Comparison of ENCODE assay signal across 24 mouse cellular contexts in genomic region chr11:91216158-91216557, GRCm38 (mm10).
DNase-seq lines count a peak whose midpoint lies in the region; ATAC-seq and TF ChIP-seq lines count a peak whose summit lies in the region.
"Had no signal": no experiment of that assay in that cellular context is flagged by ENCODE, and none has a peak within 500 bp of the region (broad histone marks: within the 10 kb centered on the region; RNA-seq: fewer than 3 reads in every experiment).

No protein-coding gene starts in this region.

- TF ChIP-seq CTCF in brain, embryonic 14.5 days (IDR thresholded peaks at IDR 0.05; ENCODE audit: borderline replicate concordance, extremely low read depth, insufficient read depth, insufficient read length) = no peak

- DNase-seq in forebrain, embryonic 11.5 days (ENCODE audit: low spot score) = no peak
- DNase-seq in forebrain, embryonic 10.5 days (ENCODE audit: extremely low spot score, low spot score) = no peak
- peak; percentile 34 for DNase-seq in hindbrain, embryonic 14.5 days (ENCODE audit: low spot score)
- no peak for DNase-seq in hindbrain, embryonic 10.5 days (ENCODE audit: low spot score)
- peak; percentile 60 for DNase-seq in brain, embryonic 14.5 days (ENCODE audit: low read depth)
- DNase-seq: adrenal gland, adult 8-10 months; adrenal gland, postnatal 14 days; adrenal gland, postnatal 36 days; B cell, adult 2 months; cerebellum, adult 11 months; cerebellum, adult 18-20 months; cerebellum, adult 8-10 months; cerebellum, adult 9-11 months; cerebellum, postnatal 25 days had no signal

- no peak overlapping the region for H3K27ac ChIP-seq in forebrain, embryonic 13.5 days
- no peak overlapping the region for H3K27ac ChIP-seq in forebrain, embryonic 11.5 days (ENCODE audit: low read depth, low read length)
- H3K27ac ChIP-seq in forebrain, embryonic 16.5 days (ENCODE audit: low read length) = no peak overlapping the region
- no peak overlapping the region for H3K27ac ChIP-seq in forebrain, embryonic 10.5 days
- H3K27ac ChIP-seq in hindbrain, embryonic 14.5 days = no peak overlapping the region
- H3K27ac ChIP-seq in hindbrain, embryonic 10.5 days = no peak overlapping the region
- H3K27ac ChIP-seq: embryonic facial prominence, embryonic 10.5 days; embryonic facial prominence, embryonic 12.5 days; forebrain, embryonic 15.5 days had no signal

- TF ChIP-seq POLR2A in brain, embryonic 14.5 days (IDR thresholded peaks at IDR 0.05; ENCODE audit: borderline replicate concordance, extremely low read depth, insufficient read depth, insufficient read length, poor library complexity, severe bottlenecking) = no peak

- H3K4me3 ChIP-seq in forebrain, embryonic 13.5 days = no peak overlapping the region
- H3K4me3 ChIP-seq in forebrain, embryonic 11.5 days (ENCODE audit: low read depth, low read length) = no peak overlapping the region
- no peak overlapping the region for H3K4me3 ChIP-seq in forebrain, embryonic 16.5 days (replicated peaks; ENCODE audit: low read length)
- H3K4me3 ChIP-seq in forebrain, embryonic 10.5 days = no peak overlapping the region
- H3K4me3 ChIP-seq in hindbrain, embryonic 14.5 days (replicated peaks; ENCODE audit: low read length) = no peak overlapping the region
- H3K4me3 ChIP-seq in hindbrain, embryonic 10.5 days = no peak overlapping the region
- H3K4me3 ChIP-seq: embryonic facial prominence, embryonic 10.5 days; embryonic facial prominence, embryonic 12.5 days; forebrain, embryonic 15.5 days had no signal

- 57% methylated on average over 1 of the region's 1 CpGs for WGBS in forebrain, embryonic 13.5 days
- 84% methylated on average over 1 of the region's 1 CpGs for WGBS in forebrain, embryonic 11.5 days
- WGBS in forebrain, embryonic 16.5 days = 44% methylated on average over 1 of the region's 1 CpGs
- WGBS in forebrain, embryonic 10.5 days = 92% methylated on average over 1 of the region's 1 CpGs
- 48% methylated on average over 1 of the region's 1 CpGs for WGBS in hindbrain, embryonic 14.5 days
- 95% methylated on average over 1 of the region's 1 CpGs for WGBS in hindbrain, embryonic 10.5 days

- H3K4me1 ChIP-seq in forebrain, embryonic 13.5 days = no peaks in the 10 kb centered on the region; the same call in 1 of the 2 replicates
- no peaks in the 10 kb centered on the region for H3K4me1 ChIP-seq in forebrain, embryonic 11.5 days (replicated peaks; ENCODE audit: control insufficient read depth, insufficient read depth, low read length)
- no peaks in the 10 kb centered on the region for H3K4me1 ChIP-seq in forebrain, embryonic 16.5 days (replicated peaks; ENCODE audit: control insufficient read depth, insufficient read depth, low read length)
- H3K4me1 ChIP-seq in forebrain, embryonic 10.5 days = no peaks in the 10 kb centered on the region
- H3K4me1 ChIP-seq in hindbrain, embryonic 14.5 days (replicated peaks; ENCODE audit: control insufficient read depth, insufficient read depth, low read length) = 0 out of 2 replicates have a peak, but pooled peaks cover 7% of the 10 kb centered on the region
- H3K4me1 ChIP-seq in hindbrain, embryonic 10.5 days (replicated peaks) = no peaks in the 10 kb centered on the region
- H3K4me1 ChIP-seq: embryonic facial prominence, embryonic 10.5 days; embryonic facial prominence, embryonic 12.5 days had no signal

- H3K4me2 ChIP-seq in forebrain, embryonic 13.5 days = no peak overlapping the region
- no peak overlapping the region for H3K4me2 ChIP-seq in forebrain, embryonic 11.5 days (ENCODE audit: low read depth, low read length, severe bottlenecking)
- no peak overlapping the region for H3K4me2 ChIP-seq in forebrain, embryonic 16.5 days (ENCODE audit: low read length)
- H3K4me2 ChIP-seq in hindbrain, embryonic 14.5 days (replicated peaks) = no peak overlapping the region
- H3K4me2 ChIP-seq: embryonic facial prominence, embryonic 12.5 days; forebrain, embryonic 15.5 days had no signal

- no peaks in the 10 kb centered on the region for H3K9me3 ChIP-seq in forebrain, embryonic 13.5 days (replicated peaks)
- H3K9me3 ChIP-seq in forebrain, embryonic 11.5 days (ENCODE audit: control insufficient read depth, low read length) = no peaks in the 10 kb centered on the region
- H3K9me3 ChIP-seq in forebrain, embryonic 16.5 days (ENCODE audit: control insufficient read depth, low read length) = no peaks in the 10 kb centered on the region
- no peaks in the 10 kb centered on the region for H3K9me3 ChIP-seq in forebrain, embryonic 10.5 days
- no peaks in the 10 kb centered on the region for H3K9me3 ChIP-seq in hindbrain, embryonic 14.5 days (ENCODE audit: control insufficient read depth, low read length)
- H3K9me3 ChIP-seq in hindbrain, embryonic 10.5 days = no peaks in the 10 kb centered on the region
- H3K9me3 ChIP-seq: embryonic facial prominence, embryonic 10.5 days; embryonic facial prominence, embryonic 12.5 days; forebrain, embryonic 15.5 days had no signal

- no peaks in the 10 kb centered on the region for H3K36me3 ChIP-seq in forebrain, embryonic 13.5 days (ENCODE audit: poor library complexity, severe bottlenecking)
- H3K36me3 ChIP-seq in forebrain, embryonic 11.5 days (ENCODE audit: control insufficient read depth, insufficient read depth, low read length) = no peaks in the 10 kb centered on the region
- no peaks in the 10 kb centered on the region for H3K36me3 ChIP-seq in forebrain, embryonic 16.5 days (ENCODE audit: control insufficient read depth, insufficient read depth)
- H3K36me3 ChIP-seq in forebrain, embryonic 10.5 days (replicated peaks) = no peaks in the 10 kb centered on the region
- no peaks in the 10 kb centered on the region for H3K36me3 ChIP-seq in hindbrain, embryonic 14.5 days (replicated peaks; ENCODE audit: control insufficient read depth, insufficient read depth)
- H3K36me3 ChIP-seq in hindbrain, embryonic 10.5 days = no peaks in the 10 kb centered on the region
- H3K36me3 ChIP-seq: embryonic facial prominence, embryonic 10.5 days; embryonic facial prominence, embryonic 12.5 days; forebrain, embryonic 15.5 days; G1E had no signal

- ATAC-seq in forebrain, embryonic 13.5 days = peak; percentile 53; the same call in 1 of the 2 replicates
- no peak for ATAC-seq in forebrain, embryonic 11.5 days (replicated peaks; ENCODE audit: low FRiP score)
- peak; percentile 50; the same call in 1 of the 2 replicates for ATAC-seq in forebrain, embryonic 16.5 days
- peak; percentile 51; the same call in 1 of the 2 replicates for ATAC-seq in hindbrain, embryonic 14.5 days (ENCODE audit: low FRiP score)
- ATAC-seq: activated CD4-positive, CD25-positive, alpha-beta regulatory T cell, adult 4 months; CD4-positive, CD25-positive, alpha-beta regulatory T cell, adult 4 months; forebrain, embryonic 15.5 days; Patski had no signal

- H3K9ac ChIP-seq in forebrain, embryonic 13.5 days = no peak overlapping the region
- H3K9ac ChIP-seq in forebrain, embryonic 11.5 days (ENCODE audit: low read length) = no peak overlapping the region
- H3K9ac ChIP-seq in forebrain, embryonic 16.5 days (replicated peaks; ENCODE audit: low read depth, low read length) = no peak overlapping the region
- no peak overlapping the region for H3K9ac ChIP-seq in hindbrain, embryonic 14.5 days
- H3K9ac ChIP-seq: embryonic facial prominence, embryonic 12.5 days; forebrain, embryonic 15.5 days had no signal

- H3K27me3 ChIP-seq in forebrain, embryonic 13.5 days = no peaks in the 10 kb centered on the region
- H3K27me3 ChIP-seq in forebrain, embryonic 11.5 days (ENCODE audit: control insufficient read depth, insufficient read depth, low read length) = no peaks in the 10 kb centered on the region
- no peaks in the 10 kb centered on the region for H3K27me3 ChIP-seq in forebrain, embryonic 16.5 days (replicated peaks; ENCODE audit: control insufficient read depth, insufficient read depth, low read length)
- no peaks in the 10 kb centered on the region for H3K27me3 ChIP-seq in forebrain, embryonic 10.5 days (ENCODE audit: poor library complexity, severe bottlenecking)
- H3K27me3 ChIP-seq in hindbrain, embryonic 14.5 days (ENCODE audit: control insufficient read depth, insufficient read depth, low read length) = no peaks in the 10 kb centered on the region
- H3K27me3 ChIP-seq in hindbrain, embryonic 10.5 days (ENCODE audit: insufficient read depth, poor library complexity, severe bottlenecking) = no peaks in the 10 kb centered on the region
- H3K27me3 ChIP-seq: CH12.LX; embryonic facial prominence, embryonic 12.5 days; forebrain, embryonic 15.5 days; Patski had no signal

Comparison
In these comparisons a context has a peak if more than half of its experiments do, and no peak if none do; other contexts are left out.
1. DNase-seq: peak in hindbrain, embryonic 14.5 days (single experiment) and brain, embryonic 14.5 days (single experiment); none in forebrain, embryonic 11.5 days (single experiment), forebrain, embryonic 10.5 days (single experiment) and hindbrain, embryonic 10.5 days (single experiment).